Mouse (Mus musculus): Measurements from ENCODE around the gene Col23a1. TPM values are rescaled to one million over a fixed set of nuclear protein-coding genes. Genes with fewer than 3 reads are reported as not detected.
A peak's percentile ranks its signal among the peaks of the same experiment; 100 is the strongest.

Col23a1 gene
- polyA plus RNA-seq, 1 experiment from 2014 or later = 17.5 TPM

DNA sequence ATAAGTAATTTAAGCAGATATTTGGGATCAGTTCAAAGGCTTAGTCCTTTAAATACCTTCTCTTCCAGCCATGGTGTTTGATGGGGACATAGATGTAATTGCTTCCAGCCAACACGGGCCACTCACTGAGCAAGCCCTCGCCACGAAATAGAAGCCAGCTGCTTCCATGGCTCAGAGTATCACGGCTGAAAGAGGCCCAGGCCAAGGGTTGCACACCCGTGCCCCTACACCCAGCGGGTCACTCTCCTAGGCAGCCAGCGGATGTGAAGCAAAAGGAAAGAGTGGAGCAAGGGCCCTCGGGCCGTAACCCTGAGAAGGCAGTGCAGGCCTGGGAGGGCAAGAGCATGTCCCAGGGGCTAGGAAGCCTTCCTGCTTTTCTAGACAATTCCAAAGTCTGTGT, 252.7 kb downstream of the Col23a1 start:
- DNase-seq (ENCODE audit: low spot score) = peak; percentile 76
- peaks cover 13% of the 10 kb centered on the region for H3K4me1 ChIP-seq (ENCODE audit: control insufficient read depth, insufficient read depth, low read length)

DNA sequence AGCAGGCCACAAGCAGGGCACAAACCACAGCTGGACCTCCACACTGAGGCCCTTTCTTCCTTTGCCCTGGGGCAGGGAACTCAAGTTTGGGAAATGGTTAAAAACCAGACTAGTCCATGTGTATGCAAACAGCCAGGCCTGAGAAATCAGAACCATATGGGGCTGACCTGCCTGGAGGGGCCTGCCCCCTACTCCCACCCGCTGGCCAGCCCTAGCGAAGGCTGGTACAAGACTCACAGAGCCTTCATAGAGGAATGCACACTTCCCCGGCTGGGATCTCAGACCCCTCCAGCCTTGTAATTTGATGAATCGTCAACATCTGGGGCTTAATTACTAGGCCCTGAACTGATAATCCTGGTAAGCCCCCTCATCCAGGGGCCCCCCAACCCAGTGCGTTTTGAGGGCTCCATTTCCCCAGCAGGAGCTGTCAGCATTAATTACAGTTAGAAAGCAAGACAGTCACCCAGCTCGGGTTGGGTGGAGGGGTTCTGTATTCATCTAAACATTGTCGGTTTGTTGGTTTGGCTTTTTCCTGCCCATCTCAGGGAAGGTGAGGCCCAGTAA, 253.8 kb downstream of the Col23a1 start:
- Histone ChIP-seq H3K4me2 (ENCODE audit: low read depth, low read length) (no peak overlapping the region), H3K9me3 (replicated peaks; ENCODE audit: control insufficient read depth, low read length) (no peaks in the 10 kb centered on the region), H3K4me3 (ENCODE audit: low read depth, low read length) (no peak overlapping the region), H3K9ac (replicated peaks; ENCODE audit: low read length) (no peak overlapping the region), H3K27ac (replicated peaks; ENCODE audit: low read depth, low read length) (peak overlapping the region; percentile 76), H3K27me3 (ENCODE audit: control insufficient read depth, insufficient read depth, low read length) (no peaks in the 10 kb centered on the region), H3K4me1 (ENCODE audit: control insufficient read depth, insufficient read depth, low read length) (peaks cover 13% of the 10 kb centered on the region), H3K36me3 (replicated peaks; ENCODE audit: control insufficient read depth, insufficient read depth, low read depth, low read length) (no peaks in the 10 kb centered on the region)
- DNase-seq (ENCODE audit: low spot score) = peak; percentile 85
- 7% methylated on average over 7 of the region's 7 CpGs for WGBS
- peak; percentile 70 for ATAC-seq (replicated peaks; ENCODE audit: insufficient number of reproducible peaks, low FRiP score, low TSS enrichment, low read depth)

More for the DNA sequence above, 252.7 kb downstream of the Col23a1 start:
- Histone ChIP-seq H3K4me2 (ENCODE audit: low read depth, low read length) (no peak overlapping the region), H3K4me3 (ENCODE audit: low read depth, low read length) (no peak overlapping the region), H3K27me3 (ENCODE audit: control insufficient read depth, insufficient read depth, low read length) (no peaks in the 10 kb centered on the region), H3K9me3 (replicated peaks; ENCODE audit: control insufficient read depth, low read length) (no peaks in the 10 kb centered on the region), H3K36me3 (replicated peaks; ENCODE audit: control insufficient read depth, insufficient read depth, low read depth, low read length) (no peaks in the 10 kb centered on the region), H3K9ac (replicated peaks; ENCODE audit: low read length) (no peak overlapping the region), H3K27ac (replicated peaks; ENCODE audit: low read depth, low read length) (peak overlapping the region; percentile 83)
- 16% methylated on average over 9 of the region's 9 CpGs for WGBS
- no peak for ATAC-seq (replicated peaks; ENCODE audit: insufficient number of reproducible peaks, low FRiP score, low TSS enrichment, low read depth)

DNA sequence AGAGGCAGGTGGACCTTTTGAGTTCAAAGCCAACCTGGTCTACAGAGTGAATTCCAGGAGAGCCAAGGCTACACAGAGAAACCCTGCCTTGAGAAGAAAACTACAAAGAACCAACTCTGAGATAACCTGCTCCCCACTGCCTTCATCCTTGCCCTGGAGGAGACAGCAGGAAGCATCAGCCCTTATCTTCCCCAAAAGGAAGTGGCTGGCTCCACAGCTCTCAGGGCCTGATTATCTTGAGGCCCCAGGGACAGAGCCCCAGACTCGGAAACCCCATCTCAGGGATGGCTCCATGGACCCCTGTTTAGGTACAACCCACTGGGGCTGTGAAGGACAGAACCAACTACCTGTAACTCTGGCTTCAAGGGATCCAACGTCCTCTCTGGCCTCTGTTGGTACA, 254.7 kb downstream of the Col23a1 start:
- 48% methylated on average over 2 of the region's 2 CpGs for WGBS
- H3K4me3 ChIP-seq (ENCODE audit: low read depth, low read length) = no peak overlapping the region
- peaks cover 8% of the 10 kb centered on the region for H3K4me1 ChIP-seq (ENCODE audit: control insufficient read depth, insufficient read depth, low read length)
- 0 out of 2 replicates have a peak overlapping the region, but pooled peaks have one; percentile 41 for H3K27ac ChIP-seq (replicated peaks; ENCODE audit: low read depth, low read length)
- no peaks in the 10 kb centered on the region for H3K9me3 ChIP-seq (replicated peaks; ENCODE audit: control insufficient read depth, low read length)
- DNase-seq (ENCODE audit: low spot score) = peak; percentile 0
- ATAC-seq (replicated peaks; ENCODE audit: insufficient number of reproducible peaks, low FRiP score, low TSS enrichment, low read depth) = no peak
- H3K27me3 ChIP-seq (ENCODE audit: control insufficient read depth, insufficient read depth, low read length) = no peaks in the 10 kb centered on the region
- no peaks in the 10 kb centered on the region for H3K36me3 ChIP-seq (replicated peaks; ENCODE audit: control insufficient read depth, insufficient read depth, low read depth, low read length)
- H3K9ac ChIP-seq (replicated peaks; ENCODE audit: low read length) = no peak overlapping the region
- H3K4me2 ChIP-seq (ENCODE audit: low read depth, low read length) = no peak overlapping the region

DNA sequence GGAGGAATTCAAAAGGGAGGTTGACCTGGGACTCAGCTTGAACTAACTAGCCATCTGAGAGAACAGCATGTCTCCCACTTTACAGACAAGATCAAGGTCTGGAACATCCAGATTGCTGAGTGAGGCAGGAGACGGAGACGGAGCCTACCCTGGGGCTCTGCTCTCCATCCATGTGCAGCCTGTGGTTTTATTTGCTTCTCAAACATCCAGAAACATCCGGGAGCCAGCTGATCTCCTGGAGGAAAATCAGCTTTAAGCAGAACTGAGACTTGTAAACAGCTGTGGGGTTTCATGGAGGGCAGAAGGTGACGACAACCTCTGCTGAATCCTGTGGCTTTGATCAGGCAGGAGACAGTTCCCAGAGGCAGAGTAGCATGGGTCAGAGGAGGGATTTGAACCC, 256.1 kb downstream of the Col23a1 start:
- DNase-seq (ENCODE audit: low spot score) (no peak), ATAC-seq (replicated peaks; ENCODE audit: insufficient number of reproducible peaks, low FRiP score, low TSS enrichment, low read depth) (no peak)
- Histone ChIP-seq H3K9ac (replicated peaks; ENCODE audit: low read length) (no peak overlapping the region), H3K36me3 (replicated peaks; ENCODE audit: control insufficient read depth, insufficient read depth, low read depth, low read length) (no peaks in the 10 kb centered on the region), H3K27ac (replicated peaks; ENCODE audit: low read depth, low read length) (no peak overlapping the region), H3K4me3 (ENCODE audit: low read depth, low read length) (no peak overlapping the region), H3K27me3 (ENCODE audit: control insufficient read depth, insufficient read depth, low read length) (no peaks in the 10 kb centered on the region), H3K4me2 (ENCODE audit: low read depth, low read length) (no peak overlapping the region), H3K9me3 (replicated peaks; ENCODE audit: control insufficient read depth, low read length) (no peaks in the 10 kb centered on the region), H3K4me1 (ENCODE audit: control insufficient read depth, insufficient read depth, low read length) (peaks cover 8% of the 10 kb centered on the region)
- 42% methylated on average over 4 of the region's 4 CpGs for WGBS

DNA sequence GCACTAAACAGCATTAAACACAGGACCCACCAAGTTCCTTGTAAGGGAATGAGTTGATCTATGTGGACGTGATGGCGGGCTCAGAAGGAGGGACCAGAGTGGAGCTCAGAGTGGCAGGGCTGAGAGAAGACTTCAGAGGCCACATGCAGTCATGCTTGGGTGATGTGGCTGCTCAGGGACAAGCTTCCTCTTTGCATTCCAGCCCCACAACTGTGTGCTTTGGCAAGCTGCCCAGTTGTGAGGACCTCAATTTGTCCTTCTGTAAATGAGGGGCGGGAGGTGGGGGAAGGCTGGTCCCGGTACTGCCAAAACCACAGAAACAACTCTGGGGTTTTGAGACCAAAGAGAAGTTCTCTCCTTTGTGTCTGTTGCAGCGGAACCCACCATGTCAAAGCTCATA, 261.5 kb downstream of the Col23a1 start:
- no peak for DNase-seq (ENCODE audit: low spot score)
- no peaks in the 10 kb centered on the region for H3K4me1 ChIP-seq (ENCODE audit: control insufficient read depth, insufficient read depth, low read length)
- H3K9me3 ChIP-seq (replicated peaks; ENCODE audit: control insufficient read depth, low read length) = no peaks in the 10 kb centered on the region
- H3K27ac ChIP-seq (replicated peaks; ENCODE audit: low read depth, low read length) = no peak overlapping the region
- 82% methylated on average over 5 of the region's 5 CpGs for WGBS
- H3K9ac ChIP-seq (replicated peaks; ENCODE audit: low read length) = no peak overlapping the region
- no peaks in the 10 kb centered on the region for H3K27me3 ChIP-seq (ENCODE audit: control insufficient read depth, insufficient read depth, low read length)
- no peak for ATAC-seq (replicated peaks; ENCODE audit: insufficient number of reproducible peaks, low FRiP score, low TSS enrichment, low read depth)
- no peak overlapping the region for H3K4me3 ChIP-seq (ENCODE audit: low read depth, low read length)
- H3K36me3 ChIP-seq (replicated peaks; ENCODE audit: control insufficient read depth, insufficient read depth, low read depth, low read length) = no peaks in the 10 kb centered on the region
- no peak overlapping the region; the same call in 1 of the 2 replicates for H3K4me2 ChIP-seq (ENCODE audit: low read depth, low read length)

DNA sequence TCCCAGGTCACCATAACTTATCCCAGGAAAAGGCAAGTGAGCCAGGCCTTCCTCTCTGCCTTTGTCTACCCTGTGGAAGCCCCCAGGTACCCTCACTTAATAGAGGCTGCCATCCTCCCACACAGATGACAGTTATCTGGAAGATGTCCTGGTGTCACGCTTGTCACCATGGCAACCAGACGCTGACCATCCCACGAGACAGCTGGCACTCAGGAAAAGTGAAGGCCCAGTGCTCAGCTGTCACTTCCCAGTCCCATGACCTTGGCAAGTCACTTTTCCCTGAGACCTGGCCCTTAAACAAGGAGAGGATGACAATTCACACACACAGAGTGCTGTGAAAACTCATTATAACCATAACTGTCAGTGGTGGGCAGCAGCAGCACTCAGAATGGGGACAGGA, 262.4 kb downstream of the Col23a1 start:
- Histone ChIP-seq H3K27ac (replicated peaks; ENCODE audit: low read depth, low read length) (no peak overlapping the region), H3K9ac (replicated peaks; ENCODE audit: low read length) (no peak overlapping the region), H3K4me2 (ENCODE audit: low read depth, low read length) (no peak overlapping the region), H3K4me1 (ENCODE audit: control insufficient read depth, insufficient read depth, low read length) (no peaks in the 10 kb centered on the region), H3K4me3 (ENCODE audit: low read depth, low read length) (no peak overlapping the region), H3K27me3 (ENCODE audit: control insufficient read depth, insufficient read depth, low read length) (no peaks in the 10 kb centered on the region), H3K36me3 (replicated peaks; ENCODE audit: control insufficient read depth, insufficient read depth, low read depth, low read length) (no peaks in the 10 kb centered on the region), H3K9me3 (replicated peaks; ENCODE audit: control insufficient read depth, low read length) (no peaks in the 10 kb centered on the region)
- 73% methylated on average over 3 of the region's 3 CpGs for WGBS
- ATAC-seq (replicated peaks; ENCODE audit: insufficient number of reproducible peaks, low FRiP score, low TSS enrichment, low read depth) (no peak), DNase-seq (ENCODE audit: low spot score) (no peak)

DNA sequence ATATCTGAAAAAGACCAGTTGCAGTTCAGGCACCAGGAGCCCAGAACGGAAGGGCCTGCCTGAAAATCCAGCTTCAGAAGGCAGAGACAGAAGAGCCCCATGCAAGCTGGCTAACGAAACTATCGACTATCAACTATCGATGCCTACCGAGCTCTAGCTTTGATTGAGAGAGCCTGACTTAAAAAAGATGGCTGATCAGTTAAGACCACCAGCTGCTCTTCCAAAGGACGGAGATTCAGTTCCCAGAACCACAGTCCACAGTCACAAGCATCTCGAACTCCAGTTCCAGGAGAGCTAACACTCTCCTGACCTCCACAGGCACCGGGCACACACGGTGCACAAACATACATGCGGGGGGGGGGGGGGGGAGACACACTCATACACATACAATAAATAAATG, 264.9 kb downstream of the Col23a1 start:
- 67% methylated on average over 10 of the region's 10 CpGs for WGBS
- DNase-seq (ENCODE audit: low spot score) = peak; percentile 36
- Histone ChIP-seq H3K4me2 (ENCODE audit: low read depth, low read length) (no peak overlapping the region), H3K27me3 (ENCODE audit: control insufficient read depth, insufficient read depth, low read length) (no peaks in the 10 kb centered on the region), H3K9me3 (replicated peaks; ENCODE audit: control insufficient read depth, low read length) (no peaks in the 10 kb centered on the region), H3K27ac (replicated peaks; ENCODE audit: low read depth, low read length) (no peak overlapping the region), H3K4me3 (ENCODE audit: low read depth, low read length) (no peak overlapping the region), H3K9ac (replicated peaks; ENCODE audit: low read length) (no peak overlapping the region), H3K36me3 (replicated peaks; ENCODE audit: control insufficient read depth, insufficient read depth, low read depth, low read length) (no peaks in the 10 kb centered on the region), H3K4me1 (ENCODE audit: control insufficient read depth, insufficient read depth, low read length) (no peaks in the 10 kb centered on the region)
- ATAC-seq (replicated peaks; ENCODE audit: insufficient number of reproducible peaks, low FRiP score, low TSS enrichment, low read depth) = no peak

DNA sequence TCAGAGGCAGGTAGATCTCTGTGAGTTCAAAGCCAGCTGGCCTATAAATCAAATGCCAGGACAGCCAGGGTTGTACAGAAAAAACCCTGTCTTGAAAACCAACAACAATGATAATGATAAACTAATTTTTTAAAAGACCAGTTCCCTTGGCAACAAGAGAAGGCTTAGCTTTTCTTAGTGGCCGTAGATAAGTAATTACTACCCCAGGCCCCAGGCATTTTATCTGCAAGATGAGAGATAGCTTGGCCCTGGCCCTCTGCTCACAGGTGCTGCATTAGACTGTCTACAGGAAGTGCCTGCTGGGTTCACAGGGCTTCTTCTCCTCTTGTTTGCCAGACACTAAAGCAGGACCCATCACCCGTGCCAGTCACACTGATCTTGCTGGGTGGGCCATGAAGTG, 265.3 kb downstream of the Col23a1 start:
- no peak for DNase-seq (ENCODE audit: low spot score)

More for the DNA sequence above, 265.3 kb downstream of the Col23a1 start:
- no peaks in the 10 kb centered on the region for H3K9me3 ChIP-seq (replicated peaks; ENCODE audit: control insufficient read depth, low read length)
- no peaks in the 10 kb centered on the region for H3K4me1 ChIP-seq (ENCODE audit: control insufficient read depth, insufficient read depth, low read length)
- ATAC-seq (replicated peaks; ENCODE audit: insufficient number of reproducible peaks, low FRiP score, low TSS enrichment, low read depth) = no peak
- no peaks in the 10 kb centered on the region for H3K27me3 ChIP-seq (ENCODE audit: control insufficient read depth, insufficient read depth, low read length)
- no peaks in the 10 kb centered on the region for H3K36me3 ChIP-seq (replicated peaks; ENCODE audit: control insufficient read depth, insufficient read depth, low read depth, low read length)
- no peak overlapping the region for H3K4me3 ChIP-seq (ENCODE audit: low read depth, low read length)
- no peak overlapping the region for H3K27ac ChIP-seq (replicated peaks; ENCODE audit: low read depth, low read length)
- WGBS = 53% methylated on average over 2 of the region's 2 CpGs
- no peak overlapping the region for H3K9ac ChIP-seq (replicated peaks; ENCODE audit: low read length)
- H3K4me2 ChIP-seq (ENCODE audit: low read depth, low read length) = no peak overlapping the region

All from embryonic facial prominence, embryonic 11.5 days (tissue).